Mouse (Mus musculus) spleen, postnatal 4 days (tissue): ENCODE data around the gene Aars.
"Not testable (repeated sequence)": the region's sequence is repeated elsewhere in the genome, so short reads cannot be mapped to it uniquely, and the experiment has no call there.

Experiments used
- DNase-seq, 2 experiments: peaks; one replicate each; pipeline ENCODE4 v3.0.0; 2022; ENCODE audit warnings: low spot score in 2 of 2

The Aars gene

GRCm38 (mm10) chr8:111032916-111033315 is at the start of gene Aars:
Gene Aars (plus strand): TSS chr8:111033144.
- no peak for DNase-seq

GRCm38 (mm10) chr8:110987805-110988744 is 44.9 kb upstream of the Aars start:
- DNase-seq = peak in 1 of 2 experiments; percentile 37

GRCm38 (mm10) chr8:110990017-110990416 is 42.9 kb upstream of the Aars start:
- DNase-seq = no peak

- DNase-seq = no peak
Measured at GRCm38 (mm10) chr8:110996641-110997430, 36.1 kb upstream of the Aars start.

GRCm38 (mm10) chr8:110997547-110998531 is 35.1 kb upstream of the Aars start, which contains the start of gene Ddx19a:
Gene Ddx19a (minus strand): TSS chr8:110997800.
- peak; percentile 86 to 92 for DNase-seq

GRCm38 (mm10) chr8:111010230-111010991 is 22.5 kb upstream of the Aars start:
- DNase-seq = not testable (repeated sequence)

GRCm38 (mm10) chr8:111026609-111027008 is 6.3 kb upstream of the Aars start:
- not testable (repeated sequence) for DNase-seq

GRCm38 (mm10) chr8:111027391-111027937 is 5.5 kb upstream of the Aars start:
- DNase-seq = peak; percentile 82 to 91

GRCm38 (mm10) chr8:111029589-111029988 is 3.4 kb upstream of the Aars start:
- DNase-seq = no peak

- DNase-seq = no peak
Measured at GRCm38 (mm10) chr8:111030045-111030444, 2.9 kb upstream of the Aars start.

GRCm38 (mm10) chr8:111031572-111031971 is 1.4 kb upstream of the Aars start, which contains the start of gene Ddx19b:
Gene Ddx19b (minus strand): TSS chr8:111031751.
- no peak for DNase-seq

GRCm38 (mm10) chr8:111033482-111034215 is 705 bp downstream of the Aars start:
- DNase-seq = peak; percentile 95 to 96

- DNase-seq = peak; percentile 58 to 76
Measured at GRCm38 (mm10) chr8:111034276-111034675, 1.3 kb downstream of the Aars start.

- no peak for DNase-seq
Measured at GRCm38 (mm10) chr8:111036591-111036990, 3.6 kb downstream of the Aars start.

GRCm38 (mm10) chr8:111042546-111042945 is 9.6 kb downstream of the Aars start:
- DNase-seq = no peak

- DNase-seq = no peak
Measured at GRCm38 (mm10) chr8:111044003-111044734, 11.2 kb downstream of the Aars start.

- no peak for DNase-seq
Measured at GRCm38 (mm10) chr8:111048694-111049093, 15.8 kb downstream of the Aars start.

GRCm38 (mm10) chr8:111049106-111049505 is 16.2 kb downstream of the Aars start:
- no peak for DNase-seq
